Mouse (Mus musculus): Measurements from ENCODE around the gene Kctd11. TPM values are rescaled to one million over a fixed set of nuclear protein-coding genes. Genes with fewer than 3 reads are reported as not detected.
A peak's percentile ranks its signal among the peaks of the same experiment; 100 is the strongest.

Kctd11 gene
- polyA plus RNA-seq, 1 experiment from 2014 or later = 11.4 TPM

- Histone ChIP-seq H3K27ac (ENCODE audit: low read length) (no peak overlapping the region), H3K4me3 (ENCODE audit: low read length) (no peak overlapping the region; the same call in 1 of the 2 replicates), H3K36me3 (ENCODE audit: control insufficient read depth, insufficient read depth, low read length) (no peaks in the 10 kb centered on the region), H3K4me2 (ENCODE audit: low read depth, low read length) (no peak overlapping the region), H3K4me1 (replicated peaks; ENCODE audit: control insufficient read depth, insufficient read depth, low read length) (peaks cover 49% of the 10 kb centered on the region), H3K9me3 (ENCODE audit: control insufficient read depth, low read length) (no peaks in the 10 kb centered on the region), H3K9ac (ENCODE audit: low read length) (peak overlapping the region; percentile 49; the same call in 1 of the 2 replicates), H3K27me3 (ENCODE audit: control insufficient read depth, insufficient read depth, low read depth, low read length) (no peaks in the 10 kb centered on the region)
- ATAC-seq (ENCODE audit: low read depth) = no peak
- 75% methylated on average over 3 of the region's 3 CpGs for WGBS
Observed at GRCm38 (mm10) chr11:69878399-69878798, 2.8 kb downstream of the Kctd11 start.

DNA sequence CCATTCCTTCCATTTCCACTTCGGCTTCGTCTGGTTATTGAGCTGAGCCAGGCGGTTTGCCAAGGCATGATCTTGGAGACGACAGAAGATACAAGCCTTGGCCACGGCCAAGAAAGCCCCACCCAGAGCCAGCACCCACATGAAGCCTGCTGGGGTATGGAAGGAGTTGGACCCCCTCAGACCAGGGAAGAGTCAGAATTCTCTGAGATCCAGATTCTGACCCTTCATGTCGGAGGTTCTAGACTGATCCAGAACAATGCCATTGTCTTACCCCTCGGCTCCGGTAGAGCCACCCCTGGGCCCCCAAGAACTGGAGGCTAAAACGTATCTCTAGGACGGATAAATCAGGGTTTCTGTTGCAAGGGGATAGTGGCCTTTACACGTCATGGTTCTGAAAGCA, 3.3 kb downstream of the Kctd11 start, which contains the start of gene Tmem95:
TSS of gene Tmem95 (minus strand) at position 141 of the 400 bp plus-strand sequence.
- Histone ChIP-seq H3K4me3 (ENCODE audit: low read length) (no peak within 1 kb of the TSS; the same call in 1 of the 2 replicates), H3K9ac (ENCODE audit: low read length) (peak within 1 kb of the TSS; percentile 49; the same call in 1 of the 2 replicates), H3K9me3 (ENCODE audit: control insufficient read depth, low read length) (no peaks in the 10 kb centered on the region), H3K4me1 (replicated peaks; ENCODE audit: control insufficient read depth, insufficient read depth, low read length) (peaks cover 49% of the 10 kb centered on the region), H3K4me2 (ENCODE audit: low read depth, low read length) (peak within 1 kb of the TSS; percentile 87), H3K27ac (ENCODE audit: low read length) (no peak within 1 kb of the TSS; the same call in 1 of the 2 replicates), H3K27me3 (ENCODE audit: control insufficient read depth, insufficient read depth, low read depth, low read length) (no peaks in the 10 kb centered on the region), H3K36me3 (ENCODE audit: control insufficient read depth, insufficient read depth, low read length) (no peaks in the 10 kb centered on the region)
- WGBS = 81% methylated on average over 11 of the region's 11 CpGs
- ATAC-seq (ENCODE audit: low read depth) = no peak

DNA sequence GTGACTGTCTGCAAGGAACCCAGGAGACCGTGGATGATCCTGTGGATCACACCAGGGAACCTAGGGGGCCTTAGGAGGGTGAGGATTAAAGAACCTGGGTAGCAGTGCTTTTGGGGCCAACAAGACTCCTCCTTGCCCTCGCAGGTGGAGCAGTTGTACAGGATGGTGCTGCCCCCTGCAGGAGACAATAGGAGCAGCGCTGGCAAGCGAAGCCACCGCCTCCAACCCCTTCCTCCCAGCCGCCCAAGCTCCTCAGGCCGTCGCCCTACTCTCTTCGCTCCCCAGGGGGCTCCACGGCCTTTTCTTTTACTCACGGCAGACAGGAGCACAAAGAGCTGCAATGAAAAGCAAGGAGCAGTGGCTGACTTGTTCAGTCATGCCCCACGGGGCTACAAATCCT, 4.3 kb downstream of the Kctd11 start:
- H3K9me3 ChIP-seq (ENCODE audit: control insufficient read depth, low read length) = no peaks in the 10 kb centered on the region
- H3K36me3 ChIP-seq (ENCODE audit: control insufficient read depth, insufficient read depth, low read length) = no peaks in the 10 kb centered on the region
- WGBS = 3% methylated on average over 12 of the region's 12 CpGs
- no peak overlapping the region for H3K4me3 ChIP-seq (ENCODE audit: low read length)
- H3K4me2 ChIP-seq (ENCODE audit: low read depth, low read length) = peak overlapping the region; percentile 36
- H3K27me3 ChIP-seq (ENCODE audit: control insufficient read depth, insufficient read depth, low read depth, low read length) = no peaks in the 10 kb centered on the region
- H3K9ac ChIP-seq (ENCODE audit: low read length) = 0 out of 2 replicates have a peak overlapping the region, but pooled peaks have one; percentile 13
- peaks cover 49% of the 10 kb centered on the region for H3K4me1 ChIP-seq (replicated peaks; ENCODE audit: control insufficient read depth, insufficient read depth, low read length)
- ATAC-seq (ENCODE audit: low read depth) = peak; percentile 16
- peak overlapping the region; percentile 72 for H3K27ac ChIP-seq (ENCODE audit: low read length)

GRCm38 (mm10) chr11:69876186-69876585, 5.0 kb downstream of the Kctd11 start:
- no peak overlapping the region for H3K4me2 ChIP-seq (ENCODE audit: low read depth, low read length)
- peaks cover 45% of the 10 kb centered on the region for H3K4me1 ChIP-seq (replicated peaks; ENCODE audit: control insufficient read depth, insufficient read depth, low read length)
- peak; percentile 18 for ATAC-seq (ENCODE audit: low read depth)

DNA sequence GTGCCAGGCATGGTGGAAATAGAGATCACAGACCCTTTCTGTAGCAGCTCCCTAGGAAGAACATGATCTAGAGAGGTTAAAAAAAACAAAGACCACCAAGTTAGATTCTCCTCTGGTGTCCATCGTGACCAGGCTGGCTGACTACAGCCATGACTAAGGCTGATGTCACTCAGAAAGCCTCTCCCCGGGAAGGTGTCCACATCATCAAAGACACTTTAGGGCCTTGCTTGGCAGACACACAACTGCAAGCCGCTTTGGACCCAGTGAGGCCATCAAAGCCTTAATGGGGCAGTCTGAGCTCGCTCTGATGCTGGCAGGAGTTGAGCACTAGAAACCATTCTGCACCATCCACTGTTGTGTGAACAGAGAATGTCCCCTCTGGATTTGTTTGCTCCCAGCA, 8.8 kb downstream of the Kctd11 start:
- WGBS = 67% methylated on average over 4 of the region's 4 CpGs
- H3K4me1 ChIP-seq (replicated peaks; ENCODE audit: control insufficient read depth, insufficient read depth, low read length) = peaks cover 19% of the 10 kb centered on the region
- no peak for ATAC-seq (ENCODE audit: low read depth)
- H3K4me2 ChIP-seq (ENCODE audit: low read depth, low read length) = no peak overlapping the region
- H3K9ac ChIP-seq (ENCODE audit: low read length) = no peak overlapping the region
- H3K27ac ChIP-seq (ENCODE audit: low read length) = no peak overlapping the region
- H3K36me3 ChIP-seq (ENCODE audit: control insufficient read depth, insufficient read depth, low read length) = no peaks in the 10 kb centered on the region
- H3K9me3 ChIP-seq (ENCODE audit: control insufficient read depth, low read length) = no peaks in the 10 kb centered on the region
- no peaks in the 10 kb centered on the region for H3K27me3 ChIP-seq (ENCODE audit: control insufficient read depth, insufficient read depth, low read depth, low read length)
- H3K4me3 ChIP-seq (ENCODE audit: low read length) = no peak overlapping the region

More at GRCm38 (mm10) chr11:69876186-69876585, 5.0 kb downstream of the Kctd11 start:
- Histone ChIP-seq H3K9ac (ENCODE audit: low read length) (no peak overlapping the region), H3K36me3 (ENCODE audit: control insufficient read depth, insufficient read depth, low read length) (no peaks in the 10 kb centered on the region), H3K9me3 (ENCODE audit: control insufficient read depth, low read length) (no peaks in the 10 kb centered on the region), H3K27me3 (ENCODE audit: control insufficient read depth, insufficient read depth, low read depth, low read length) (no peaks in the 10 kb centered on the region), H3K27ac (ENCODE audit: low read length) (peak overlapping the region; percentile 72), H3K4me3 (ENCODE audit: low read length) (no peak overlapping the region)
- 24% methylated on average over 7 of the region's 7 CpGs for WGBS

DNA sequence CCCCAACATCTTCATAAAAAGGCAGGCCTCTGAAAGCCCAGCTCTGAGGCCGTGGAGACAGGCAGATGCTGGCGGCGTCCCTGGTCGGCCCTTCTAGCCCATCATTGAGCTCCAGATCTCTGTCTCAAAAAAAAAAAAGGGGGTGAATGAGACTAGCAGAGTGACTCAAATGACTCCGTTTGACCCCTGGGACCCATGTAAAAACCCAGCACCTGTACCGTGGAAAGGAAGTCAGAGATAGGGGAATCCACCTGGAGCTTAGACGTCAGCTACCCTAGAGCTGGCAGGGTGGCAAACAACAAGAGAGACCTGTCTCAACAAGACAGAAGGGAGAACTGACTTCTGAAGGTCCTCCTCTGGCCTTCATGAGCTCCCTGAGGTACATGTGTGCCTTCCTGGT, 9.4 kb downstream of the Kctd11 start:
- WGBS = 80% methylated on average over 7 of the region's 7 CpGs

GRCm38 (mm10) chr11:69870289-69871069, 10.7 kb downstream of the Kctd11 start:
- Histone ChIP-seq H3K27ac (ENCODE audit: low read length) (no peak overlapping the region), H3K36me3 (ENCODE audit: control insufficient read depth, insufficient read depth, low read length) (no peaks in the 10 kb centered on the region), H3K4me1 (replicated peaks; ENCODE audit: control insufficient read depth, insufficient read depth, low read length) (peaks cover under 1% of the 10 kb centered on the region), H3K4me2 (ENCODE audit: low read depth, low read length) (no peak overlapping the region), H3K4me3 (ENCODE audit: low read length) (no peak overlapping the region), H3K27me3 (ENCODE audit: control insufficient read depth, insufficient read depth, low read depth, low read length) (no peaks in the 10 kb centered on the region; the same call in 1 of the 2 replicates), H3K9me3 (ENCODE audit: control insufficient read depth, low read length) (no peaks in the 10 kb centered on the region), H3K9ac (ENCODE audit: low read length) (no peak overlapping the region)
- no peak for ATAC-seq (ENCODE audit: low read depth)
- WGBS = 92% methylated on average over 2 of the region's 2 CpGs

More for the DNA sequence above, 9.4 kb downstream of the Kctd11 start:
- no peak for ATAC-seq (ENCODE audit: low read depth)
- H3K9me3 ChIP-seq (ENCODE audit: control insufficient read depth, low read length) = no peaks in the 10 kb centered on the region
- no peaks in the 10 kb centered on the region for H3K27me3 ChIP-seq (ENCODE audit: control insufficient read depth, insufficient read depth, low read depth, low read length)
- H3K4me1 ChIP-seq (replicated peaks; ENCODE audit: control insufficient read depth, insufficient read depth, low read length) = peaks cover 13% of the 10 kb centered on the region
- H3K4me2 ChIP-seq (ENCODE audit: low read depth, low read length) = no peak overlapping the region
- no peak overlapping the region for H3K4me3 ChIP-seq (ENCODE audit: low read length)
- H3K9ac ChIP-seq (ENCODE audit: low read length) = no peak overlapping the region
- H3K36me3 ChIP-seq (ENCODE audit: control insufficient read depth, insufficient read depth, low read length) = no peaks in the 10 kb centered on the region
- no peak overlapping the region for H3K27ac ChIP-seq (ENCODE audit: low read length)

DNA sequence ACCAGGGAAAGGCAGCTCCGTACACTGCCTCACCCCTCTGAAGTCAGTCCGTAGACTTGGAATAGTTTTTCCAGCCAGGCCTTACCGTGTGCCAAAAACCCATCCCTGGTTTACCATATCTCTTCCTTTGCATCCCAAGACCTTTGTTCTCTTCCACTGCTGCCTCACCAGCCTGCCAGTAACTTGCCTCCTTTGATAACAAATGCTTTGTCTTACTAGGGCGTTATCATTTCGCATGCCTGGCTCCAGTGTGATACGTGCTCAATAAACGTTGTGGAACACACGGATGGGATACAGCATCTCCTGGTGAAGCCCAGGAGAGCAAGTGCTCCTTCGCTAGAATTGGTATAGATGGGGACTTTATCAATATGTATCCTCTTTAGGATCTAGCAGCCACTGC, 13.9 kb downstream of the Kctd11 start:
- Histone ChIP-seq H3K27me3 (ENCODE audit: control insufficient read depth, insufficient read depth, low read depth, low read length) (no peaks in the 10 kb centered on the region; the same call in 1 of the 2 replicates), H3K4me2 (ENCODE audit: low read depth, low read length) (no peak overlapping the region), H3K9ac (ENCODE audit: low read length) (no peak overlapping the region), H3K27ac (ENCODE audit: low read length) (no peak overlapping the region), H3K4me1 (replicated peaks; ENCODE audit: control insufficient read depth, insufficient read depth, low read length) (no peaks in the 10 kb centered on the region), H3K9me3 (ENCODE audit: control insufficient read depth, low read length) (no peaks in the 10 kb centered on the region), H3K36me3 (ENCODE audit: control insufficient read depth, insufficient read depth, low read length) (no peaks in the 10 kb centered on the region), H3K4me3 (ENCODE audit: low read length) (no peak overlapping the region)
- 51% methylated on average over 9 of the region's 9 CpGs for WGBS
- ATAC-seq (ENCODE audit: low read depth) = no peak

GRCm38 (mm10) chr11:69865561-69865960, 15.6 kb downstream of the Kctd11 start:
- H3K4me2 ChIP-seq (ENCODE audit: low read depth, low read length) = no peak overlapping the region
- no peak for ATAC-seq (ENCODE audit: low read depth)
- H3K27ac ChIP-seq (ENCODE audit: low read length) = no peak overlapping the region
- no peak overlapping the region for H3K9ac ChIP-seq (ENCODE audit: low read length)
- no peaks in the 10 kb centered on the region; the same call in 1 of the 2 replicates for H3K27me3 ChIP-seq (ENCODE audit: control insufficient read depth, insufficient read depth, low read depth, low read length)
- 80% methylated on average over 9 of the region's 9 CpGs for WGBS
- H3K36me3 ChIP-seq (ENCODE audit: control insufficient read depth, insufficient read depth, low read length) = no peaks in the 10 kb centered on the region
- H3K9me3 ChIP-seq (ENCODE audit: control insufficient read depth, low read length) = no peaks in the 10 kb centered on the region
- H3K4me1 ChIP-seq (replicated peaks; ENCODE audit: control insufficient read depth, insufficient read depth, low read length) = no peaks in the 10 kb centered on the region
- H3K4me3 ChIP-seq (ENCODE audit: low read length) = no peak overlapping the region

Data from lung, embryonic 16.5 days (tissue).